Mouse (Mus musculus): Measurements from ENCODE around the gene Hist2h3c1. TPM values are rescaled to one million over a fixed set of nuclear protein-coding genes. Genes with fewer than 3 reads are reported as not detected.

The Hist2h3c1 gene
- polyA plus RNA-seq, 1 experiment from 2014 or later: not detected

DNA sequence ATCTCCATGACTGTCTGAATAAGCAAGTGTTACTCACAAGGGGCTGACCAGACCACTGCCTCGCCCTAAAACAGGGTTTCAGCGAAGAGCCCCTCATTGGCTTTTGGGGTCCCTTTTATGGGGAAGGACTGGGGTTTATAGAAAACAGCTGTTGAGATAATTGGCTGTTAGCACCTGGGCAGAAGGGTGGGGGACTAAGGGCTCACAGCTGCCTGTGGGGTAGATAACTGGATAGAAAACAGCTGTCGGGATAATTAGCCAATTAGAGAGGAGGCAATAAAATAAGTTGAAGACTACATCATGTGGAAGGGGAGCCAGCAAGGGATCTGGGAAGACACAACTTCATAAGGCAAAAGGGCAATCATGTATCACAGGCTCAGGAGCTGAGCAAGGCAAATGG lies 4.4 kb downstream of the Hist2h3c1 start:
- WGBS: 70% methylated on average over 3 of the region's 3 CpGs
- ATAC-seq: no peak
- H3K27me3 ChIP-seq (replicated peaks; ENCODE audit: control insufficient read depth, insufficient read depth, low read length): no peaks in the 10 kb centered on the region

DNA sequence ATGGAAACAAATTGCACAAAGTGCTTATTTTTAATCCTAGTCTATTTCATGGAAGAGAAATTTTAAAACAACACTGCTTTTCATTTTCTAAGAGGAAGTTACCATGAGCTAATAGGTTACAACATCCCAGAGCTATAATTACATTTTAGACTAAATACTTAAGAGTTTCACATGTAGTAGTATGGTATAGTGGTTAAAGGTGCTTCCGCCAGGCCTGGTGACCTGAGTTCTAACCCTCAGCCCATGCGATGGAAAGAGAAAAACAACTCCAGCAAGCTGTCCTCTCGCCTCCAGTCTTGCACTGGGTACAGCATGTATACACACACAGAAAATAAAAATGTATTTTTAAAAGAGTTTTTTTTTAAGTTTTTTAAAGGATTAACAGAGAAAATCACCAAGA lies 5.3 kb downstream of the Hist2h3c1 start:
- H3K4me2 ChIP-seq (ENCODE audit: low read length): no peak overlapping the region
- H3K9ac ChIP-seq (replicated peaks; ENCODE audit: low read depth, low read length): no peak overlapping the region
- H3K36me3 ChIP-seq (ENCODE audit: control insufficient read depth, insufficient read depth): no peaks in the 10 kb centered on the region
- 92% methylated on average over 3 of the region's 3 CpGs for WGBS
- H3K4me1 ChIP-seq (replicated peaks; ENCODE audit: control insufficient read depth, insufficient read depth, low read length): peaks cover 5% of the 10 kb centered on the region
- no peak for ATAC-seq
- no peak overlapping the region for H3K27ac ChIP-seq (ENCODE audit: low read length)
- H3K27me3 ChIP-seq (replicated peaks; ENCODE audit: control insufficient read depth, insufficient read depth, low read length): no peaks in the 10 kb centered on the region
- no peaks in the 10 kb centered on the region for H3K9me3 ChIP-seq (ENCODE audit: control insufficient read depth, low read length)
- no peak overlapping the region for H3K4me3 ChIP-seq (replicated peaks; ENCODE audit: low read length)

More for the DNA sequence above, 4.4 kb downstream of the Hist2h3c1 start:
- Histone ChIP-seq H3K9me3 (ENCODE audit: control insufficient read depth, low read length) (no peaks in the 10 kb centered on the region), H3K4me2 (ENCODE audit: low read length) (no peak overlapping the region), H3K9ac (replicated peaks; ENCODE audit: low read depth, low read length) (no peak overlapping the region), H3K4me3 (replicated peaks; ENCODE audit: low read length) (no peak overlapping the region), H3K4me1 (replicated peaks; ENCODE audit: control insufficient read depth, insufficient read depth, low read length) (peaks cover 5% of the 10 kb centered on the region), H3K27ac (ENCODE audit: low read length) (no peak overlapping the region), H3K36me3 (ENCODE audit: control insufficient read depth, insufficient read depth) (no peaks in the 10 kb centered on the region)

DNA sequence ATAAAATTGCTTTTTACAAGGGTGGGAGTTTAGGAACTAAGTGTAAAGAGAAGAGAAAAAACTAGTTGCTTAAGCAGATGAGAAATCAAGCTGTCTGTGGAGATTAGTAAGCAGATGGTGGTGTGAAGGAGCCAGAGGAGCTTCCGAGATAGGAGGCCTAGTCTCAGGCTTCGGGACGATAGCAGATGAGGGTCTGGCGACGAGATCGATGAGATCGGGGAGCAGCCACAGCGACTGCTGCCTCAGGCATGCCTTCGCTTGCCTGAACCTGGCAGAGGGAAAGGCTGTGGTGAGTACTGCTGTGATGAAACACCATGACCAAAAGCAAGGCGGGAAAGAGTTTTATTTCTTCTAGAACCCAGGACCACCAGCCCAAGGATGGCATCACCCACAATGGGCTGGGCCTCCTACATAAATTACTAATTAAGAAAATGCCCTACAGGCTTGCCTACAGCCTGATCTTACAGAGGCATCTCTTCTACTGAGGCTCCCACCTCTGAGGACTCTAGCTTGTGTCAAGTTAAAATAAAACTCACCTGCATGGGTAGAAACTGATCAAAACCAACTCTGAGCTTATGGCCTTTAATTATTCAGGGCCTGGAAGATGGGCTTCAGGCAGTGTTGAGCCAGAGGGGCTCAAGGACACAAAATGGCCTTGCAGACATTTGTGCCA lies 8.3 kb downstream of the Hist2h3c1 start:
- Histone ChIP-seq H3K27ac (ENCODE audit: low read length) (no peak overlapping the region), H3K27me3 (replicated peaks; ENCODE audit: control insufficient read depth, insufficient read depth, low read length) (no peaks in the 10 kb centered on the region), H3K4me1 (replicated peaks; ENCODE audit: control insufficient read depth, insufficient read depth, low read length) (no peaks in the 10 kb centered on the region), H3K9ac (replicated peaks; ENCODE audit: low read depth, low read length) (no peak overlapping the region), H3K36me3 (ENCODE audit: control insufficient read depth, insufficient read depth) (no peaks in the 10 kb centered on the region), H3K9me3 (ENCODE audit: control insufficient read depth, low read length) (no peaks in the 10 kb centered on the region), H3K4me2 (ENCODE audit: low read length) (no peak overlapping the region), H3K4me3 (replicated peaks; ENCODE audit: low read length) (no peak overlapping the region)
- WGBS: 54% methylated on average over 10 of the region's 10 CpGs
- ATAC-seq: no peak

DNA sequence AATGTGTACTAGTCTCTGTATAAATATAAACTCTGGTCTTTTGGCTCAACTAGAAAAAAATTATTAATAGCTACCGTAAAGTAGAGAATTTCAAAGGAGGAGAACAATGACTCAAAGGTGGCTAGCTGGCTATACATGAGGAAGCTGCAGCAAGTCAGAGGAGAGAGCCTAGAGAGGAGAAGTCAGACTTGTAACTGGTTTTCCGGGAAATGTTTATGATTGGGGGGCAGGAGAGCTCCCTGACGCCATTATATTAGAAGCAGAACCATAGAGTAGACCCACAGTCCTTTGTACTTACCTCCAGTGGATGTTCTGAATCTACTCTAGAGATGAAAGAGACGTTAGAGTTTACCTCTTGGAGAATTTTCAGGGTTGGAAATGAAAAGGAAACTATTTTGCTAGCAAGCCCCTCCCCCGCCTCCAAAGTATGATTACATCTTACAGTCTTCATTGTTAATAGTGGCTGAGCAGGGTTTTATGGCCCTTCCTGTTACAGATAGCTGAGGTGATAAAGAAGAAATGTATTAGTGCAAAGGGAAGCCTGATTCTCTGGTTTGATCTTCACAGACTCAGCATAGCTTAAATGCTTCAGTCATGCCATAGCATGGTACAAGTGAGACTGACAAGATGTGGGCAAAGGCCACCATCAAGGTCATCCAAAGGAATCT lies 9.6 kb downstream of the Hist2h3c1 start:
- Histone ChIP-seq H3K4me2 (ENCODE audit: low read length) (no peak overlapping the region), H3K4me1 (replicated peaks; ENCODE audit: control insufficient read depth, insufficient read depth, low read length) (no peaks in the 10 kb centered on the region), H3K9me3 (ENCODE audit: control insufficient read depth, low read length) (no peaks in the 10 kb centered on the region), H3K9ac (replicated peaks; ENCODE audit: low read depth, low read length) (no peak overlapping the region), H3K27me3 (replicated peaks; ENCODE audit: control insufficient read depth, insufficient read depth, low read length) (no peaks in the 10 kb centered on the region), H3K4me3 (replicated peaks; ENCODE audit: low read length) (no peak overlapping the region), H3K27ac (ENCODE audit: low read length) (no peak overlapping the region), H3K36me3 (ENCODE audit: control insufficient read depth, insufficient read depth) (no peaks in the 10 kb centered on the region)
- no peak for ATAC-seq
- whole genome bisulfite sequencing: 82% methylated on average over 5 of the region's 5 CpGs

DNA sequence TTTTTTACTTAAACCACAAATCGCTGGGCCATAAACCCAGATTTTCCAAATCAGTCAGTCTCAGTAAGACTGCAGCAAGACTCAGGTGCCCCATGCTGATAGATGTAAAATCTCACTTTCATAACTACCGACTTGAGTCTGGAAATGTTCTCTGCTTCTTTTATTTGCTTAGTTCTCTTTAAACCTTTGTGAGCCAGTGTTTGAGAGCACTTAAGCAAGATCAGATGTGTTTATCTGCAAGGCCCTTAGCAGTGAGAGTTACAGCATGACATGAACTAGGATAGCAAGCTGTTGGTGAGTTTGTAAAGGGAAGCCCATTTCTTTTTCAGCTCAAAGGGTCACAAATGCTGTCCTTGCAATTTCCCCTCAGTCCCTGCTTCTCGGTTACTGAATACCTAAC lies 10.7 kb downstream of the Hist2h3c1 start:
- Histone ChIP-seq H3K9ac (replicated peaks; ENCODE audit: low read depth, low read length) (no peak overlapping the region), H3K9me3 (ENCODE audit: control insufficient read depth, low read length) (no peaks in the 10 kb centered on the region), H3K36me3 (ENCODE audit: control insufficient read depth, insufficient read depth) (no peaks in the 10 kb centered on the region), H3K4me2 (ENCODE audit: low read length) (no peak overlapping the region), H3K27me3 (replicated peaks; ENCODE audit: control insufficient read depth, insufficient read depth, low read length) (no peaks in the 10 kb centered on the region), H3K4me1 (replicated peaks; ENCODE audit: control insufficient read depth, insufficient read depth, low read length) (peaks cover 5% of the 10 kb centered on the region), H3K4me3 (replicated peaks; ENCODE audit: low read length) (no peak overlapping the region), H3K27ac (ENCODE audit: low read length) (no peak overlapping the region)
- ATAC-seq: no peak
- WGBS: 80% methylated on average over 3 of the region's 3 CpGs

DNA sequence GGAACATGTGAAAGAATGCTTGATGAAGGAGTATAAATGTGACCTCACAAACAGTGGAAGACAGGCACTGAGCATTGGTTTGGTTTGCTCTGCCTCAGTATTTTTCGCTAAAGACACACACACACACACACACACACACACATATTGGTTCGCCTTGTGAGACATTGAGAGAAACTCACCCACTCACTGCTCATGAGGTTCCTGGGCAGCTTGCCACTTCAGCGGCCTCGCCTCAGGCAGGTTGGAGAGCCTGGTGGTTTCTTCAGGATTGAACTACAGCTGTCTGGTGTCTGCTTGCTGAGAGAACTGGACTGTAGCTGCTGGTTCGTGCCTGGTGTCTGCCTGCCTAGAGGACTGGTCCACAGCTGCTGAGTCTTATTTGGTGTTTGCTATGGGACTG lies 13.7 kb downstream of the Hist2h3c1 start:
- H3K9ac ChIP-seq (replicated peaks; ENCODE audit: low read depth, low read length): no peak overlapping the region
- no peaks in the 10 kb centered on the region for H3K9me3 ChIP-seq (ENCODE audit: control insufficient read depth, low read length)
- WGBS: 88% methylated on average over 5 of the region's 5 CpGs
- ATAC-seq: no peak
- no peak overlapping the region for H3K27ac ChIP-seq (ENCODE audit: low read length)
- no peaks in the 10 kb centered on the region for H3K27me3 ChIP-seq (replicated peaks; ENCODE audit: control insufficient read depth, insufficient read depth, low read length)
- no peaks in the 10 kb centered on the region for H3K36me3 ChIP-seq (ENCODE audit: control insufficient read depth, insufficient read depth)
- H3K4me2 ChIP-seq (ENCODE audit: low read length): no peak overlapping the region
- H3K4me1 ChIP-seq (replicated peaks; ENCODE audit: control insufficient read depth, insufficient read depth, low read length): peaks cover 17% of the 10 kb centered on the region
- no peak overlapping the region for H3K4me3 ChIP-seq (replicated peaks; ENCODE audit: low read length)

DNA sequence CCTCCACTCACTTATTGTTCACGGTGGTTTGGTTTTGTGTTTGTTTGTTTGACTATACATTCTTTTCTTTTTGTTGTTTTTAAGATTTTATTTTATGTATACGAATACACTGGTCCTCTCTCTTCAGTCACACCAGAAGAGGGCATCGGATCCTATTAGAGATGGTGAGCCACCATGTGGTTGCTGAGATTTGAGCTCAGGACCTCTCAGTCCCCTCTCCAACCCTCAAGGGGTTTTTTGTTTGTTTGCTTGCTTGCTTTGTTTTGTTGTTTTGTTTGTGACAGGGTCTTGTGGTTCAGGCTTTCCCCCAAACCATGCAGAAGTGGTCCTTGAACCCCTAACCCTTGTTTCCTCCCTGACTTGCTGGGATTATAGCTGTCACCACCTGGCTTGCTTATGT lies 15.1 kb downstream of the Hist2h3c1 start:
- 54% methylated on average over 3 of the region's 3 CpGs for WGBS
- no peaks in the 10 kb centered on the region for H3K27me3 ChIP-seq (replicated peaks; ENCODE audit: control insufficient read depth, insufficient read depth, low read length)
- H3K36me3 ChIP-seq (ENCODE audit: control insufficient read depth, insufficient read depth): no peaks in the 10 kb centered on the region
- H3K4me1 ChIP-seq (replicated peaks; ENCODE audit: control insufficient read depth, insufficient read depth, low read length): peaks cover 17% of the 10 kb centered on the region
- peak overlapping the region; percentile 98 for H3K27ac ChIP-seq (ENCODE audit: low read length)
- peak overlapping the region; percentile 85 for H3K4me2 ChIP-seq (ENCODE audit: low read length)
- H3K9ac ChIP-seq (replicated peaks; ENCODE audit: low read depth, low read length): no peak overlapping the region; the same call in 1 of the 2 replicates
- no peak for ATAC-seq
- no peaks in the 10 kb centered on the region for H3K9me3 ChIP-seq (ENCODE audit: control insufficient read depth, low read length)
- H3K4me3 ChIP-seq (replicated peaks; ENCODE audit: low read length): peak overlapping the region; percentile 69

DNA sequence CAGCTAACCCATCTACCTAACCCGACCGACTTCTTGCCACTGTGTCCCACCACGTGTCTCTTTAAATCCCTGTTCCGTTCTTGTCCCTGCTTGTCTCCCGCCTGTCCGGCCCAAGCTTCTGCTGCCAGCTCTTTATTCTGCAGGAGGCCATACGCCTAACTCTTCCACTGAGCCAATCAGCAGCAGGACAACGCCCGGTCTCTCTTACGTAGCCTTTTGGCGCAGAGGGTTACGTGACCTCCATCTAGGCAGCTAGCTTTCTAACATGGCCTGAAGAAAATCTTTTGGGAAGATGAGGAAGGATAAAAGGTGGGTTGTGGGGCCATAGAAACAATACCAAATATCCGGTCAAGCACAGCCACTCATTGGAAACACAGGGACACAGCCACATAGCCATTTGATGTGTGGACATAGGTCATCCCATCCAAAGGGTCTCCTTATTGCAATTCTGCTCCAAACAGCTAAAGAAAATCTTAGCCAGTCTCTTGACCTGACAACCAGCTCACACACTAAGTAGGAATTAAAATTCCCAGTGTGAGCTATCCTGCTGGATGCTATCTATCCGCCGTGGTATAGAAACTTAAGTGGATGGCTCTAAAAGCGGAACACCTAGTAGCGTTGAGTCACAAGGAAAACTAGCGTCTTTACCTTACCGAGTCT lies 15.9 kb downstream of the Hist2h3c1 start:
- Histone ChIP-seq H3K9me3 (ENCODE audit: control insufficient read depth, low read length) (no peaks in the 10 kb centered on the region), H3K36me3 (ENCODE audit: control insufficient read depth, insufficient read depth) (no peaks in the 10 kb centered on the region), H3K4me2 (ENCODE audit: low read length) (peak overlapping the region; percentile 85), H3K4me1 (replicated peaks; ENCODE audit: control insufficient read depth, insufficient read depth, low read length) (peaks cover 17% of the 10 kb centered on the region), H3K4me3 (replicated peaks; ENCODE audit: low read length) (peak overlapping the region; percentile 69), H3K27ac (ENCODE audit: low read length) (peak overlapping the region; percentile 98), H3K27me3 (replicated peaks; ENCODE audit: control insufficient read depth, insufficient read depth, low read length) (no peaks in the 10 kb centered on the region), H3K9ac (replicated peaks; ENCODE audit: low read depth, low read length) (peak overlapping the region; percentile 83)
- under 1% methylated on average over 19 of the region's 19 CpGs for WGBS
- peak; percentile 71 for ATAC-seq

DNA sequence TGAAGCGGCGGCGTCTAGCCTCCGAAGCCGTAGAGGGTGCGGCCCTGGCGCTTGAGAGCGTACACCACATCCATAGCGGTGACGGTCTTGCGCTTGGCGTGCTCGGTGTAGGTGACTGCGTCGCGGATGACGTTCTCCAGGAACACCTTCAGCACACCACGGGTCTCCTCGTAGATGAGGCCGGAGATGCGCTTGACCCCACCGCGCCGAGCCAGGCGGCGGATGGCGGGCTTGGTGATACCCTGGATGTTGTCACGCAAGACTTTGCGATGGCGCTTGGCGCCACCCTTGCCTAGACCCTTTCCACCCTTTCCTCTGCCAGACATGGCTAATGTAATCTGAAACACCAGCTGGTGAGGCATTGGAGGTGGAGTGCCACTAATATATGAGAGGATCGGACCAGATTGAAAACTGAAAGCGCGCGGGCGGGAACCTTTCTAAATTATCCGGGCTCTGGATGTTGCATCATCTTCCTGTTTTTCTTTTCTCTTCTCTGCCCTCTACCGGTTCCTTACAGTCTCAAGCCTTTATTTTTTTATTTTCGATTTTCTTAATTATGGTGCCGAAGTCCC lies 16.6 kb downstream of the Hist2h3c1 start, which contains the start of gene Hist2h4:
TSS of gene Hist2h4 (minus strand) at position 333 of the 572 bp plus-strand sequence.
- peak within 1 kb of the TSS; percentile 69 for H3K4me3 ChIP-seq (replicated peaks; ENCODE audit: low read length)
- H3K9ac ChIP-seq (replicated peaks; ENCODE audit: low read depth, low read length): peak within 1 kb of the TSS; percentile 83
- peak; percentile 91 for ATAC-seq
- peaks cover 22% of the 10 kb centered on the region for H3K4me1 ChIP-seq (replicated peaks; ENCODE audit: control insufficient read depth, insufficient read depth, low read length)
- no peaks in the 10 kb centered on the region for H3K27me3 ChIP-seq (replicated peaks; ENCODE audit: control insufficient read depth, insufficient read depth, low read length)
- peak within 1 kb of the TSS; percentile 98 for H3K27ac ChIP-seq (ENCODE audit: low read length)
- H3K9me3 ChIP-seq (ENCODE audit: control insufficient read depth, low read length): no peaks in the 10 kb centered on the region
- WGBS: 0% methylated on average over 40 of the region's 40 CpGs
- peak within 1 kb of the TSS; percentile 85 for H3K4me2 ChIP-seq (ENCODE audit: low read length)
- H3K36me3 ChIP-seq (ENCODE audit: control insufficient read depth, insufficient read depth): no peaks in the 10 kb centered on the region
